Comparison of ENCODE assay signal across 8 mouse cellular contexts in genomic region chr1:159670629-159671150, GRCm38 (mm10).
DNase-seq lines count a peak whose midpoint lies in the region; ATAC-seq and TF ChIP-seq lines count a peak whose summit lies in the region.

No protein-coding gene starts in this region.

- H3K27me3 ChIP-seq in forebrain, postnatal 0 days (ENCODE audit: insufficient read depth, low read length), result no peaks in the 10 kb centered on the region
- H3K27me3 ChIP-seq in midbrain, embryonic 15.5 days (replicated peaks), result 0 out of 2 replicates have a peak, but pooled peaks cover 4% of the 10 kb centered on the region

- no peak for TF ChIP-seq CTCF in forebrain, postnatal 0 days (IDR thresholded peaks at IDR 0.05; ENCODE audit: low read depth)

- H3K27ac ChIP-seq in forebrain, postnatal 0 days (ENCODE audit: low read depth, low read length), result no peak overlapping the region
- peak overlapping the region; percentile 37; the same call in 1 of the 2 replicates for H3K27ac ChIP-seq in midbrain, embryonic 15.5 days

- peaks cover 8% of the 10 kb centered on the region; the same call in 1 of the 2 replicates for H3K4me1 ChIP-seq in forebrain, postnatal 0 days (ENCODE audit: insufficient read depth)
- H3K4me1 ChIP-seq in midbrain, embryonic 15.5 days, result peaks cover 14% of the 10 kb centered on the region

- intact Hi-C loops in heart, postnatal 25 days (cut with DNase I), result loop anchor here (10.0 kb wide), 1 partner anchor 256 kb away; no protein-coding TSS in a partner anchor

- H3K4me2 ChIP-seq in forebrain, postnatal 0 days (ENCODE audit: low read depth), result peak overlapping the region; percentile 35
- H3K4me2 ChIP-seq in midbrain, embryonic 15.5 days, result peak overlapping the region; percentile 37

- peak; percentile 13 for DNase-seq in urinary bladder, postnatal 14 days (ENCODE audit: low spot score)
- no peak for DNase-seq in urinary bladder, adult 18-20 months (ENCODE audit: low spot score in 2 of 2)
- peak; percentile 77 for DNase-seq in forebrain, postnatal 0 days
- DNase-seq in heart, postnatal 25 days (ENCODE audit: low spot score), result peak; percentile 10
- DNase-seq in layer of hippocampus, postnatal 10 days (ENCODE audit: low spot score in 2 of 2), result peak; percentile 66 to 75
- no peak for DNase-seq in thymus, postnatal 14 days
- no peak for DNase-seq in spleen, postnatal 36 days (ENCODE audit: low spot score in 2 of 2)

- WGBS in forebrain, postnatal 0 days, result 10% methylated on average over 16 of the region's 16 CpGs
- WGBS in midbrain, embryonic 15.5 days, result 3% methylated on average over 16 of the region's 16 CpGs

- H3K4me3 ChIP-seq in forebrain, postnatal 0 days (ENCODE audit: low read depth, low read length), result no peak overlapping the region
- H3K4me3 ChIP-seq in midbrain, embryonic 15.5 days, result no peak overlapping the region

- peak; percentile 87 for ATAC-seq in forebrain, postnatal 0 days
- peak; percentile 82 for ATAC-seq in midbrain, embryonic 15.5 days (replicated peaks)

- no peak overlapping the region for H3K9ac ChIP-seq in forebrain, postnatal 0 days
- no peak overlapping the region for H3K9ac ChIP-seq in midbrain, embryonic 15.5 days

- H3K36me3 ChIP-seq in forebrain, postnatal 0 days (ENCODE audit: insufficient read depth), result no peaks in the 10 kb centered on the region
- no peaks in the 10 kb centered on the region for H3K36me3 ChIP-seq in midbrain, embryonic 15.5 days (replicated peaks)

- no peaks in the 10 kb centered on the region for H3K9me3 ChIP-seq in forebrain, postnatal 0 days (ENCODE audit: low read length)
- no peaks in the 10 kb centered on the region for H3K9me3 ChIP-seq in midbrain, embryonic 15.5 days

Comparison
In these comparisons a context has a peak if more than half of its experiments do, and no peak if none do; other contexts are left out.
1. DNase-seq: peak in urinary bladder, postnatal 14 days (single experiment), forebrain, postnatal 0 days (single experiment), heart, postnatal 25 days (single experiment) and layer of hippocampus, postnatal 10 days (2 of 2); none in urinary bladder, adult 18-20 months (0 of 2), thymus, postnatal 14 days (single experiment) and spleen, postnatal 36 days (0 of 2).